Mouse (Mus musculus) CH12.LX (cell line): ENCODE results near the gene Thumpd3. TPM values are rescaled to one million over a fixed set of nuclear protein-coding genes. Genes with fewer than 3 reads are reported as not detected.

Experiments used
- DNase-seq: peaks from one replicate; pipeline ENCODE4 v3.0.0-alpha.2; 2013; ENCODE audit errors: extremely low read depth
- H3K27ac ChIP-seq: 2 replicates; pipeline ENCODE4 v1.5.1; 2012; ENCODE audit warnings: low read depth, mild to moderate bottlenecking, control low read depth, moderate library complexity; ENCODE audit not compliant: insufficient read depth
- H3K27me3 ChIP-seq: replicated peaks from 2 replicates; pipeline ENCODE3; 2012; ENCODE audit warnings: inconsistent platforms
- H3K36me3 ChIP-seq, 2 experiments: replicated peaks in 1 of 2; 2 replicates each; pipeline versions ENCODE3 to v1.6.1; 2012; ENCODE audit warnings: inconsistent platforms in 1 of 2, low read length in 1 of 2, mild to moderate bottlenecking in 1 of 2, mixed read lengths in 1 of 2, moderate library complexity in 1 of 2; ENCODE audit not compliant: control insufficient read depth in 1 of 2, insufficient read depth in 1 of 2
- H3K4me1 ChIP-seq, 2 experiments: 2 replicates each; pipeline ENCODE4 v1.6.1; 2012; ENCODE audit warnings: inconsistent platforms in 1 of 2, moderate library complexity in 1 of 2; ENCODE audit not compliant: insufficient read depth in 2 of 2, control insufficient read depth in 1 of 2
- H3K4me2 ChIP-seq: 2 replicates; pipeline ENCODE4 v1.6.1; 2012; ENCODE audit warnings: low read depth, mild to moderate bottlenecking, control low read depth; ENCODE audit not compliant: poor library complexity, insufficient read depth, severe bottlenecking
- H3K4me3 ChIP-seq, 3 experiments: fragments of 150-350 bp in 1 of 3; sonication (generic) in 1 of 3; replicated peaks in 1 of 3; 2 replicates each; pipeline versions ENCODE3 to v1.5.1; 2011 to 2012; ENCODE audit warnings: low read depth in 2 of 3, low read length in 2 of 3, mild to moderate bottlenecking in 2 of 3, moderate library complexity in 2 of 3, control low read depth in 1 of 3, improper control_type of control experiment in 1 of 3, inconsistent platforms in 1 of 3, mixed read lengths in 1 of 3; ENCODE audit not compliant: poor library complexity in 1 of 3
- H3K79me2 ChIP-seq: replicated peaks from 2 replicates; pipeline ENCODE4 v1.6.1; 2012; ENCODE audit warnings: mild to moderate bottlenecking, moderate library complexity; ENCODE audit not compliant: control insufficient read depth, poor library complexity, insufficient read depth, severe bottlenecking; ENCODE audit errors: extremely low read depth
- H3K9ac ChIP-seq: 2 replicates; pipeline ENCODE4 v1.6.1; 2012; ENCODE audit warnings: low read depth, mild to moderate bottlenecking, control low read depth, moderate library complexity; ENCODE audit not compliant: insufficient read depth
- H3K9me3 ChIP-seq: replicated peaks from 2 replicates; pipeline ENCODE3; 2012; ENCODE audit warnings: low read length, inconsistent platforms, mixed read lengths
- CHD1 ChIP-seq: IDR thresholded peaks from 2 replicates; pipeline ENCODE4 v1.6.1; 2012; ENCODE audit warnings: low read depth, low read length, improper control_type of control experiment, inconsistent platforms
- CHD2 ChIP-seq: IDR thresholded peaks from 2 replicates; pipeline ENCODE4 v1.6.1; 2011; ENCODE audit warnings: low read length, improper control_type of control experiment
- CTCF ChIP-seq, 2 experiments: IDR thresholded peaks in 1 of 2; conservative IDR thresholded peaks in 1 of 2; 2 replicates each; pipeline ENCODE4 v1.5.1; 2011 to 2012; ENCODE audit warnings: low read depth in 2 of 2, low read length in 2 of 2, improper control_type of control experiment in 1 of 2, inconsistent platforms in 1 of 2, mild to moderate bottlenecking in 1 of 2, moderate library complexity in 1 of 2
- E2F4 ChIP-seq: IDR thresholded peaks from 2 replicates; pipeline ENCODE4 v1.6.1; 2011; ENCODE audit warnings: low read depth, low read length, improper control_type of control experiment; ENCODE audit not compliant: insufficient replicate concordance
- ELF1 ChIP-seq: IDR thresholded peaks from 2 replicates; pipeline ENCODE4 v1.6.1; 2014; ENCODE audit warnings: low read depth, mild to moderate bottlenecking, inconsistent platforms, low read length, improper control_type of control experiment
- ETS1 ChIP-seq: conservative IDR thresholded peaks from 2 replicates; pipeline ENCODE4 v1.6.1; 2012; ENCODE audit warnings: low read depth, mild to moderate bottlenecking, inconsistent platforms, low read length, improper control_type of control experiment, moderate library complexity
- GABPA ChIP-seq: IDR thresholded peaks from 2 replicates; pipeline ENCODE4 v1.6.1; 2012; ENCODE audit warnings: low read depth, low read length, improper control_type of control experiment, inconsistent platforms; ENCODE audit not compliant: insufficient replicate concordance
- HCFC1 ChIP-seq: IDR thresholded peaks from 2 replicates; pipeline ENCODE4 v1.6.1; 2012; ENCODE audit warnings: low read depth, mild to moderate bottlenecking, inconsistent platforms, low read length, improper control_type of control experiment
- JUND ChIP-seq: conservative IDR thresholded peaks from 2 replicates; pipeline ENCODE4 v1.6.1; 2011; ENCODE audit warnings: low read depth, low read length, improper control_type of control experiment
- MAZ ChIP-seq: IDR thresholded peaks from 2 replicates; pipeline ENCODE4 v1.6.1; 2012; ENCODE audit warnings: low read depth, mild to moderate bottlenecking, inconsistent platforms, low read length, improper control_type of control experiment, moderate library complexity
- MEF2A ChIP-seq: IDR thresholded peaks from 2 replicates; pipeline ENCODE4 v1.6.1; 2014; ENCODE audit warnings: low read depth, mild to moderate bottlenecking, inconsistent platforms, low read length, improper control_type of control experiment, borderline replicate concordance
- MYC ChIP-seq: IDR thresholded peaks from 2 replicates; pipeline ENCODE4 v1.6.1; 2011; ENCODE audit warnings: low read depth, mild to moderate bottlenecking, improper control_type of control experiment, low read length
- NRF1 ChIP-seq: IDR thresholded peaks from 2 replicates; pipeline ENCODE4 v1.6.1; 2014; ENCODE audit warnings: low read depth, mild to moderate bottlenecking, inconsistent platforms, low read length, improper control_type of control experiment, moderate library complexity
- PAX5 ChIP-seq: IDR thresholded peaks from 2 replicates; pipeline ENCODE4 v1.6.1; 2012; ENCODE audit warnings: low read length, inconsistent platforms, mixed read lengths
- POLR2A ChIP-seq: IDR thresholded peaks from 2 replicates; pipeline ENCODE4 v1.6.1; 2011; ENCODE audit warnings: low read depth, mild to moderate bottlenecking, improper control_type of control experiment, low read length
- RCOR1 ChIP-seq: conservative IDR thresholded peaks from 2 replicates; pipeline ENCODE4 v1.6.1; 2012; ENCODE audit warnings: low read depth, mild to moderate bottlenecking, inconsistent platforms, low read length, improper control_type of control experiment
- SIN3A ChIP-seq: IDR thresholded peaks from 2 replicates; pipeline ENCODE4 v1.6.1; 2012; ENCODE audit warnings: low read length, improper control_type of control experiment, inconsistent platforms
- SMC3 ChIP-seq: IDR thresholded peaks from 2 replicates; pipeline ENCODE4 v1.6.1; 2011; ENCODE audit warnings: low read depth, low read length, improper control_type of control experiment
- ZKSCAN1 ChIP-seq: IDR thresholded peaks from 2 replicates; pipeline ENCODE4 v1.6.1; 2012; ENCODE audit warnings: low read depth, inconsistent platforms, low read length, improper control_type of control experiment, borderline replicate concordance
- ZMIZ1 ChIP-seq: IDR thresholded peaks from 2 replicates; pipeline ENCODE4 v1.6.1; 2012; ENCODE audit warnings: low read depth, mild to moderate bottlenecking, inconsistent platforms, low read length, improper control_type of control experiment
- dilution Hi-C: fragments of 300-500 bp; cut with MboI; formaldehyde crosslinking; loops from 2 replicates; pipeline ENCODE4 v1.14.3; 2020; ENCODE audit warnings: low sequenced_read_pairs; ENCODE audit not compliant: extremely low pct_unique_long_range_greater_than_20kb, extremely low pct_ligation_motif_present
- in situ Hi-C: fragments of 300-500 bp; cut with MboI; formaldehyde crosslinking; loops from 3 replicates; pipeline ENCODE4 v1.14.3; 2019; ENCODE audit warnings: low sequenced_read_pairs, low pct_ligation_motif_present, low pct_unique_long_range_greater_than_20kb, mixed read lengths
- polyA plus RNA-seq: library from polyadenylated mRNA; unstranded; fragments of >175 nt; gene quantifications from 2 replicates; pipeline ENCODE4 v1.2.1, GENCODE M21; 2012; ENCODE audit warnings: low read depth; ENCODE audit not compliant: insufficient read length
- total RNA-seq, 2 experiments: library from RNA; depleted of rRNA; stranded (reverse); fragments of 300-350 nt in 1 of 2; fragments of >200 nt in 1 of 2; gene quantifications; 2 replicates each; pipeline ENCODE4 v1.2.3; 2012 to 2014

Gene Thumpd3
- total and polyA plus RNA-seq, 3 experiments = 37.1 to 78.1 (median 69.3) TPM

DNA sequence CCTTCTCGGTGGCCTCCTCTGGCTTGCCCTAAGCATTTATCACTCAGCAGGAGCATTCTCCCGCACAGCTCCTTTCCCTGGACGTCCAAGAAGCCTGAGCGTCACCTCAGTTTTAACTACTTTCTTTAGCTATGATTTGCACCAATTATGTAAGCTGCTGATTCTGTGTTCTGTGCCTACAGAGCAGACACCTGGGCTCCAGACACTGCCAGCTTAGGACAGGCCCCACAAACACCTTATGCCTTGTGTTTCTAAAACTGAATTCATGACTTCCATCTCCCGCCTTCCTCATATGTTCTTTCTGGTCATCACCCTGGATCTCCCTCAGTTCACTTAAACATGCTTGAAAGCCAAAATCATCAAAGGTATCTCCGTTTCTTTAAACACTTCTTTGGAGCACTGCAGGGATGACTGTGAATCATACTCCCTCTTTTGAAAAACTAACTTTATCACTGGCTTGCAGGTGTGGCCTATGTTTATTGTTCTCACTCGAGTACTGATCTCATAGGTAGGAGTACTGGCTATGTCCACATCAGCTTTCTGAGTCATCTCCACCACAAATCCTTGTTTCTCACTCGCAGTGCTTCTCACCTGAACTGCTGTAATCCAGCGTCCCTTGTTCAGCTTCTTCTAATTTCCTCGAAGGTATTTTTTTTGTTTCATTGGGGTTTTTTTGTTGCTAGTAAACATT, 14.9 kb upstream of the Thumpd3 start:
- no peaks in the 10 kb centered on the region for H3K79me2 ChIP-seq
- TF ChIP-seq ZMIZ1 (no peak), GABPA (no peak), E2F4 (no peak), MEF2A (no peak), CTCF (conservative IDR thresholded peaks at IDR 0.05 in 1 of 2, IDR thresholded peaks at IDR 0.05 in 1 of 2; ENCODE audit: low read depth in 2 of 2, low read length in 2 of 2) (no peak), CHD2 (no peak), SMC3 (no peak), JUND (no peak), ZKSCAN1 (no peak), HCFC1 (no peak), MYC (no peak), RCOR1 (no peak), NRF1 (no peak), POLR2A (no peak), PAX5 (no peak), SIN3A (no peak), ELF1 (no peak), MAZ (no peak), ETS1 (no peak)
- TF ChIP-seq, all 38 proteins: peak for 0
- Histone ChIP-seq H3K27me3 (peaks cover 1% of the 10 kb centered on the region), H3K36me3 (no peaks in the 10 kb centered on the region), H3K9me3 (no peaks in the 10 kb centered on the region), H3K4me3 (no peak overlapping the region), H3K4me2 (no peak overlapping the region), H3K27ac (no peak overlapping the region), H3K4me1 (no peaks in the 10 kb centered on the region), H3K9ac (no peak overlapping the region)
- dilution Hi-C loops = no loop called here
- no peak for DNase-seq
- in situ Hi-C loops = no loop called here

GRCm38 (mm10) chr6:113032121-113032520, 13.9 kb upstream of the Thumpd3 start:
- no peaks in the 10 kb centered on the region for H3K4me1 ChIP-seq
- TF ChIP-seq CHD1 = no peak
- TF ChIP-seq CTCF (conservative IDR thresholded peaks at IDR 0.05 in 1 of 2, IDR thresholded peaks at IDR 0.05 in 1 of 2; ENCODE audit: low read depth in 2 of 2, low read length in 2 of 2) = peak in 1 of 2 experiments; percentile 31; a peak in 2 of 4 replicates
- no peak for TF ChIP-seq MAZ
- TF ChIP-seq JUND = no peak
- H3K4me3 ChIP-seq = no peak overlapping the region
- H3K27ac ChIP-seq = no peak overlapping the region
- dilution Hi-C loops (no loop called here), in situ Hi-C loops (no loop called here)
- no peaks in the 10 kb centered on the region for H3K36me3 ChIP-seq
- H3K79me2 ChIP-seq = no peaks in the 10 kb centered on the region
- H3K27me3 ChIP-seq = peaks cover 1% of the 10 kb centered on the region
- no peak overlapping the region for H3K4me2 ChIP-seq
- DNase-seq = no peak
- H3K9ac ChIP-seq = no peak overlapping the region
- H3K9me3 ChIP-seq = no peaks in the 10 kb centered on the region
